Mouse (Mus musculus) intestine, embryonic 14.5 days (tissue): ENCODE data around the gene Gmeb1. TPM values are rescaled to one million over a fixed set of nuclear protein-coding genes. Genes with fewer than 3 reads are reported as not detected.

Experiments
- ATAC-seq: fragments of 200-750 bp; cut with Nextera tagmentation; replicated peaks from 2 replicates; pipeline ENCODE4 v1.8.0; 2017; ENCODE audit warnings: low read depth, moderate number of reproducible peaks, moderate TSS enrichment, moderate library complexity; ENCODE audit not compliant: low FRiP score, low TSS enrichment
- DNase-seq: peaks from one replicate; pipeline ENCODE4 v3.0.0-alpha.2; 2018; ENCODE audit warnings: low spot score
- H3K27ac ChIP-seq: fragments of 300-500 bp; sonication (generic); 2 replicates; pipeline ENCODE4 v1.5.1; 2014; ENCODE audit warnings: low read depth, mild to moderate bottlenecking, control low read depth
- H3K27me3 ChIP-seq: fragments of 300-500 bp; sonication (generic); replicated peaks from 2 replicates; pipeline ENCODE4 v1.6.1; 2014; ENCODE audit warnings: low read length, control low read depth; ENCODE audit not compliant: control insufficient read depth, insufficient read depth
- H3K36me3 ChIP-seq: fragments of 300-500 bp; sonication (generic); 2 replicates; pipeline ENCODE4 v1.6.1; 2014; ENCODE audit warnings: low read length, control low read depth; ENCODE audit not compliant: control insufficient read depth, insufficient read depth
- H3K4me1 ChIP-seq: fragments of 300-500 bp; sonication (generic); replicated peaks from 2 replicates; pipeline ENCODE4 v1.6.1; 2014; ENCODE audit warnings: low read length, control low read depth, mixed read lengths; ENCODE audit not compliant: control insufficient read depth, insufficient read depth
- H3K4me2 ChIP-seq: fragments of 300-500 bp; sonication (generic); 2 replicates; pipeline ENCODE4 v1.6.1; 2014; ENCODE audit warnings: low read length
- H3K4me3 ChIP-seq: fragments of 300-500 bp; sonication (generic); 2 replicates; pipeline ENCODE4 v1.5.1; 2014; ENCODE audit warnings: low read depth, low read length, control low read depth, mixed read lengths
- H3K9ac ChIP-seq: fragments of 300-500 bp; sonication (generic); 2 replicates; pipeline ENCODE4 v1.6.1; 2014; ENCODE audit warnings: mild to moderate bottlenecking, low read length
- H3K9me3 ChIP-seq: fragments of 300-500 bp; sonication (generic); 2 replicates; pipeline ENCODE4 v1.6.1; 2016; ENCODE audit warnings: low read length, control low read depth; ENCODE audit not compliant: control insufficient read depth
- WGBS: fragments of 180-500 bp; shearing (Covaris S2); extraction: QIAGEN DNeasy Blood & Tissue Kit; methylation state at CpG from one replicate; pipeline ENCODE4 v1.1.7; 2014; 5-methylcytosine and 5-hydroxymethylcytosine counted together
- polyA plus RNA-seq: library from polyadenylated mRNA; unstranded; fragments of >200 nt; fragmentation: Nextera tagmentation; extraction: Ambion mirVana; gene quantifications from 2 replicates; pipeline ENCODE4 v1.2.1, GENCODE M21; 2014

Gmeb1 gene
- polyA plus RNA-seq, 1 experiment from 2014 or later = 31.6 TPM

GRCm38 (mm10) chr4:132302939-132303479 lies 41.6 kb upstream of the Gmeb1 start, which contains the start of gene Rab42:
Rab42 (minus strand) TSS chr4:132303385.
- WGBS = 1% methylated on average over 31 of the region's 31 CpGs
- H3K27me3 ChIP-seq = no peaks in the 10 kb centered on the region
- H3K9me3 ChIP-seq = no peaks in the 10 kb centered on the region
- ATAC-seq = peak; percentile 76
- H3K4me2 ChIP-seq = peak within 1 kb of the TSS; percentile 68
- no peaks in the 10 kb centered on the region for H3K4me1 ChIP-seq
- H3K9ac ChIP-seq = peak within 1 kb of the TSS; percentile 48
- DNase-seq = peak; percentile 87
- peak within 1 kb of the TSS; percentile 16; the same call in 1 of the 2 replicates for H3K27ac ChIP-seq
- H3K36me3 ChIP-seq = no peaks in the 10 kb centered on the region
- peak within 1 kb of the TSS; percentile 45 for H3K4me3 ChIP-seq

- ATAC-seq (no peak), DNase-seq (no peak)
- H3K27me3 ChIP-seq = no peaks in the 10 kb centered on the region
- H3K36me3 ChIP-seq = no peaks in the 10 kb centered on the region
- peak overlapping the region; percentile 68 for H3K4me2 ChIP-seq
- H3K27ac ChIP-seq = no peak overlapping the region
- H3K9me3 ChIP-seq = no peaks in the 10 kb centered on the region
- 65% methylated on average over 16 of the region's 16 CpGs for WGBS
- H3K4me1 ChIP-seq = no peaks in the 10 kb centered on the region
- peak overlapping the region; percentile 48 for H3K9ac ChIP-seq
- H3K4me3 ChIP-seq = peak overlapping the region; percentile 45
These were observed 40.9 kb upstream of the Gmeb1 start for GRCm38 (mm10) chr4:132301965-132302938.

- Histone ChIP-seq H3K9me3 (no peaks in the 10 kb centered on the region), H3K27me3 (no peaks in the 10 kb centered on the region), H3K27ac (no peak overlapping the region), H3K4me2 (no peak overlapping the region), H3K4me3 (no peak overlapping the region), H3K36me3 (no peaks in the 10 kb centered on the region), H3K9ac (no peak overlapping the region), H3K4me1 (no peaks in the 10 kb centered on the region)
- ATAC-seq (no peak), DNase-seq (no peak)
- WGBS = 75% methylated on average over 6 of the region's 6 CpGs
These were observed 40.1 kb upstream of the Gmeb1 start for GRCm38 (mm10) chr4:132301486-132301885.

- DNase-seq (no peak), ATAC-seq (no peak)
- no peak overlapping the region for H3K27ac ChIP-seq
- 75% methylated on average over 1 of the region's 1 CpGs for WGBS
- no peaks in the 10 kb centered on the region for H3K27me3 ChIP-seq
- H3K4me1 ChIP-seq = no peaks in the 10 kb centered on the region
- no peaks in the 10 kb centered on the region for H3K36me3 ChIP-seq
- H3K9me3 ChIP-seq = no peaks in the 10 kb centered on the region
- H3K4me3 ChIP-seq = no peak overlapping the region
- no peak overlapping the region for H3K9ac ChIP-seq
- no peak overlapping the region for H3K4me2 ChIP-seq
These were observed 38.4 kb upstream of the Gmeb1 start for GRCm38 (mm10) chr4:132299849-132300248.

- Histone ChIP-seq H3K4me2 (no peak overlapping the region), H3K36me3 (peaks cover 13% of the 10 kb centered on the region; the same call in 1 of the 2 replicates), H3K4me3 (no peak overlapping the region), H3K27ac (no peak overlapping the region), H3K27me3 (no peaks in the 10 kb centered on the region), H3K9ac (no peak overlapping the region), H3K4me1 (no peaks in the 10 kb centered on the region), H3K9me3 (peaks cover 4% of the 10 kb centered on the region; the same call in 1 of the 2 replicates)
- WGBS = 45% methylated on average over 8 of the region's 8 CpGs
- DNase-seq (no peak), ATAC-seq (no peak)
These were observed 34.4 kb upstream of the Gmeb1 start for GRCm38 (mm10) chr4:132295696-132296390.

GRCm38 (mm10) chr4:132293682-132294240 lies 32.4 kb upstream of the Gmeb1 start:
- ATAC-seq = no peak

GRCm38 (mm10) chr4:132292988-132293387 lies 31.6 kb upstream of the Gmeb1 start:
- Histone ChIP-seq H3K9me3 (peaks cover 4% of the 10 kb centered on the region; the same call in 1 of the 2 replicates), H3K36me3 (peaks cover 21% of the 10 kb centered on the region), H3K4me1 (no peaks in the 10 kb centered on the region), H3K27ac (no peak overlapping the region), H3K4me3 (no peak overlapping the region), H3K4me2 (no peak overlapping the region), H3K27me3 (no peaks in the 10 kb centered on the region), H3K9ac (no peak overlapping the region)
- no peak for DNase-seq
- 36% methylated on average over 4 of the region's 4 CpGs for WGBS
- no peak for ATAC-seq

More at GRCm38 (mm10) chr4:132293682-132294240, 32.4 kb upstream of the Gmeb1 start:
- no peak for DNase-seq
- Histone ChIP-seq H3K4me1 (no peaks in the 10 kb centered on the region), H3K27me3 (no peaks in the 10 kb centered on the region), H3K4me2 (no peak overlapping the region), H3K4me3 (no peak overlapping the region), H3K27ac (no peak overlapping the region), H3K9ac (no peak overlapping the region), H3K36me3 (peaks cover 21% of the 10 kb centered on the region), H3K9me3 (peaks cover 4% of the 10 kb centered on the region; the same call in 1 of the 2 replicates)
- 82% methylated on average over 7 of the region's 7 CpGs for WGBS
